15 mouse cellular contexts compared by ENCODE assay signal in the genomic region with DNA sequence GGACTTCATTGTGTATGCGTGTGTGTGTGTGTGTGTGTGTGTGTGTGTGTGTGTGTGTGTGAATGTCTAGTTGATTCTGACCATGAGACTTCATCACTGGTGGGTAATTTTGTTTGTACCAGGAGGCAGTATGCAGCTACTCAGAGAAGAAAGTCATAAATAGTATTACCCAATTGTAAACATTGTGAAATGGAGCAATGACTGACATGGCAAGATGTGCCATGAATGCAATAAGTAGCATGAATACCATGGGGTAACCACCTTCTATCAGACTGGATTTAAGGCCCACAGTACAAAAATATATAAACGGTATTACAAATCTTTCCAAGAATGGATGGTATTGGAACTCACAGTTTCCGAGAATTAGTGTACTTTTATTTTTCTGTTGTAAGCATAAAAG.
"Had no signal": no experiment of that assay in that cellular context is flagged by ENCODE, and none has a peak within 500 bp of the region (broad histone marks: within the 10 kb centered on the region; RNA-seq: fewer than 3 reads in every experiment).

No protein-coding gene starts in this region.

- H3K4me3 ChIP-seq: neural tube, embryonic 15.5 days; stomach, embryonic 15.5 days had no signal

- DNase-seq: retina, postnatal 1 day; right cerebral cortex, adult 18-20 months; right cerebral cortex, postnatal 14 days; right cerebral cortex, postnatal 25 days; right cerebral cortex, postnatal 4 days; spleen, adult 18-20 months; thymus, adult 18-20 months; thymus, adult 2 months; thymus, postnatal 14 days; thymus, postnatal 25 days; thymus, postnatal 36 days; thymus, postnatal 4 days had no signal

- H3K27ac ChIP-seq: neural tube, embryonic 15.5 days; stomach, embryonic 15.5 days; stomach, postnatal 0 days had no signal
